Mouse (Mus musculus) limb, embryonic 12.5 days (tissue): ENCODE measurements around the gene AW209491. TPM values are rescaled to one million over a fixed set of nuclear protein-coding genes. Genes with fewer than 3 reads are reported as not detected.

Experiments used
- ATAC-seq: fragments of 200-750 bp; cut with Nextera tagmentation; 2 replicates; pipeline ENCODE4 v1.8.0; 2017; ENCODE audit warnings: low read depth, moderate TSS enrichment; ENCODE audit not compliant: insufficient number of reproducible peaks, insufficient read depth, low FRiP score, low TSS enrichment
- H3K27ac ChIP-seq: fragments of 300-500 bp; sonication (generic); 2 replicates; pipeline ENCODE4 v1.5.1; 2016; ENCODE audit warnings: mild to moderate bottlenecking, moderate library complexity
- H3K27me3 ChIP-seq: fragments of 300-500 bp; sonication (generic); 2 replicates; pipeline ENCODE4 v1.6.1; 2016; ENCODE audit warnings: mild to moderate bottlenecking, moderate library complexity
- H3K36me3 ChIP-seq: fragments of 300-500 bp; sonication (generic); 2 replicates; pipeline ENCODE4 v1.6.1; 2016; ENCODE audit warnings: mild to moderate bottlenecking, moderate library complexity
- H3K4me1 ChIP-seq: fragments of 300-500 bp; sonication (generic); replicated peaks from 2 replicates; pipeline ENCODE4 v1.6.1; 2016
- H3K4me2 ChIP-seq: fragments of 300-500 bp; sonication (generic); 2 replicates; pipeline ENCODE4 v1.6.1; 2016; ENCODE audit warnings: mild to moderate bottlenecking, moderate library complexity
- H3K4me3 ChIP-seq: fragments of 300-500 bp; sonication (generic); replicated peaks from 2 replicates; pipeline ENCODE4 v1.5.1; 2016; ENCODE audit warnings: mild to moderate bottlenecking
- H3K9ac ChIP-seq: fragments of 300-500 bp; sonication (generic); replicated peaks from 2 replicates; pipeline ENCODE4 v1.6.1; 2016; ENCODE audit warnings: mild to moderate bottlenecking, moderate library complexity
- H3K9me3 ChIP-seq: fragments of 300-500 bp; sonication (generic); 2 replicates; pipeline ENCODE4 v1.6.1; 2016; ENCODE audit warnings: mild to moderate bottlenecking, moderate library complexity
- WGBS: fragments of 180-500 bp; shearing (Covaris S2); methylation state at CpG from one replicate; pipeline ENCODE4 v1.1.7; 2016; 5-methylcytosine and 5-hydroxymethylcytosine counted together
- polyA plus RNA-seq: library from polyadenylated mRNA; unstranded; fragments of >200 nt; fragmentation: Nextera tagmentation; extraction: Ambion mirVana; gene quantifications from 2 replicates; pipeline ENCODE4 v1.2.1, GENCODE M21; 2016

AW209491 gene
- polyA plus RNA-seq, 1 experiment from 2014 or later: 34.2 TPM

- H3K9ac ChIP-seq: no peak overlapping the region
- no peaks in the 10 kb centered on the region for H3K4me1 ChIP-seq
- H3K4me2 ChIP-seq: no peak overlapping the region
- H3K36me3 ChIP-seq: no peaks in the 10 kb centered on the region
- no peaks in the 10 kb centered on the region for H3K9me3 ChIP-seq
- WGBS: 36% methylated on average over 2 of the region's 2 CpGs
- no peaks in the 10 kb centered on the region for H3K27me3 ChIP-seq
- no peak overlapping the region for H3K4me3 ChIP-seq
- no peak overlapping the region for H3K27ac ChIP-seq
- no peak for ATAC-seq
These were observed 40.4 kb downstream of the AW209491 start for GRCm38 (mm10) chr13:14670342-14670741.

Other genes with a start within 250 kb of the AW209491 start
- 0.27 and 0.65 TPM in 2 replicates for gene Hecw1, start 106.9 kb upstream of the AW209491 start, polyA plus RNA-seq
- 111 and 118 TPM in 2 replicates for gene Mrpl32, start 17.0 kb upstream of the AW209491 start, polyA plus RNA-seq
- 193 TPM in 2 replicates for gene Psma2, start 16.9 kb upstream of the AW209491 start, polyA plus RNA-seq